Mouse (Mus musculus): ENCODE measurements around the gene Mfap3. TPM values are rescaled to one million over a fixed set of nuclear protein-coding genes. Genes with fewer than 3 reads are reported as not detected.

The Mfap3 gene
- polyA plus RNA-seq (2012; rRNA removed), result 5.2 and 6.3 TPM in 2 replicates

GRCm38 (mm10) chr11:57518091-57518750 is at the start of gene Mfap3, which contains the start of gene Fam114a2:
TSS of gene Mfap3 (plus strand) at chr11:57518664.
TSS of gene Fam114a2 (minus strand) at chr11:57518617.

Other genes starting within 250 kb of the Mfap3 start
- 15.0 and 17.3 TPM in 2 replicates for gene Fam114a2, start within 50 bp of the Mfap3 start, polyA plus RNA-seq (2012; rRNA removed)
- 11.7 and 14.0 TPM in 2 replicates for gene Galnt10, start 126.8 kb downstream of the Mfap3 start, polyA plus RNA-seq (2012; rRNA removed)